Mouse (Mus musculus): ENCODE data around the gene Pde5a.

DNA sequence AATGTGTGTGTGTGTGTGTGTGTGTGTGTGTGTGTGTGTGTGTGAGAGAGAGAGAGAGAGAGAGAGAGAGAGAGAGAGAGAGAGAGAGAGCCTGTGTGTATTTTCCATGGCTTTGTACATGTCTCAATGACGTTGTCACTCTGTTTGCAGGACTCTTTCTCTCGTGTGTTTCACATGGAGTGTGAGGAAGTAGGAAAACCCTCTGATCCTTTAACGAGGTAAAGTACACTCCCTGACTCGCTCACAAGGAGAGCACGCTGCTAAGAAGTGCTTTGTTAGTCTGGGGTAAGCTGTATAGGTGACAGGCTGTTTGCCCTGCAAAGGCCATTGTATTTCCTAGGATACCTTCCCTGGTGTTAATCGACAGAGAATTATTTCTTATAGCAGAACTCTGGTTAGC is 52.7 kb downstream of the Pde5a start:
- TF ChIP-seq EP300 (IDR thresholded peaks at IDR 0.05; ENCODE audit: low read depth in 1 of 2, low read length in 2 of 2), result no peak
- no peak for TF ChIP-seq CHD2 (IDR thresholded peaks at IDR 0.05; ENCODE audit: low read length)
- TF ChIP-seq JUND (IDR thresholded peaks at IDR 0.05; ENCODE audit: low read depth, low read length), result no peak
- TF ChIP-seq CTCF (IDR thresholded peaks at IDR 0.05 in 2 of 3, conservative IDR thresholded peaks at IDR 0.05 in 1 of 3; ENCODE audit: control insufficient read depth in 1 of 3, insufficient read depth in 1 of 3, low read depth in 2 of 3, low read length in 3 of 3, poor library complexity in 1 of 3, severe bottlenecking in 1 of 3), result no peak
- no peak for TF ChIP-seq RCOR1 (IDR thresholded peaks at IDR 0.05; ENCODE audit: low read depth, low read length)
- TF ChIP-seq SIN3A (IDR thresholded peaks at IDR 0.05; ENCODE audit: low read length), result no peak
- TF ChIP-seq ZNF384 (IDR thresholded peaks at IDR 0.05; ENCODE audit: low read depth, low read length), result no peak
- no peak for TF ChIP-seq MAX (IDR thresholded peaks at IDR 0.05; ENCODE audit: low read length)
